Mouse (Mus musculus) C2C12 (cell line): ENCODE data around the gene Kank1. TPM values are rescaled to one million over a fixed set of nuclear protein-coding genes. Genes with fewer than 3 reads are reported as not detected.

Experiments used
- H3K27me3 ChIP-seq: one replicate; pipeline ENCODE4 v1.6.1; 2011; ENCODE audit not compliant: control insufficient read depth, insufficient read depth, insufficient read length
- H3K36me3 ChIP-seq: one replicate; pipeline ENCODE4 v1.6.1; 2011; ENCODE audit not compliant: control insufficient read depth, insufficient read depth
- H3K4me3 ChIP-seq: one replicate; pipeline ENCODE4 v1.5.1; 2011; ENCODE audit warnings: mild to moderate bottlenecking, control low read depth; ENCODE audit not compliant: poor library complexity, insufficient read depth, severe bottlenecking
- H3K79me2 ChIP-seq: one replicate; pipeline ENCODE4 v1.6.1; 2011; ENCODE audit not compliant: control insufficient read depth, insufficient read depth
- H3K79me3 ChIP-seq: one replicate; pipeline ENCODE4 v1.6.1; 2011; ENCODE audit warnings: low read depth, control low read depth
- H3ac ChIP-seq: one replicate; pipeline ENCODE3; 2011; ENCODE audit warnings: low read depth; ENCODE audit not compliant: control insufficient read depth, insufficient read length
- CEBPB ChIP-seq: IDR thresholded peaks from one replicate; pipeline ENCODE4 v1.6.1; 2011; ENCODE audit warnings: low read depth, mild to moderate bottlenecking, control low read depth, moderate library complexity
- CTCF ChIP-seq: IDR thresholded peaks from one replicate; pipeline ENCODE4 v1.5.1; 2011; ENCODE audit not compliant: control insufficient read depth, insufficient read depth, insufficient read length
- FOSL1 ChIP-seq: IDR thresholded peaks from one replicate; pipeline ENCODE4 v1.8.0; 2011; ENCODE audit warnings: mild to moderate bottlenecking, low read length; ENCODE audit not compliant: poor library complexity, insufficient read depth, severe bottlenecking
- MAX ChIP-seq: IDR thresholded peaks from one replicate; pipeline ENCODE4 v1.6.1; 2011; ENCODE audit warnings: mild to moderate bottlenecking, control low read depth
- MYOD1 ChIP-seq: IDR thresholded peaks from one replicate; pipeline ENCODE4 v1.6.1; 2011; ENCODE audit warnings: low read depth; ENCODE audit not compliant: control insufficient read depth, insufficient read length
- MYOG ChIP-seq: IDR thresholded peaks from one replicate; pipeline ENCODE4 v1.6.1; 2011; ENCODE audit not compliant: control insufficient read depth, insufficient read length; ENCODE audit errors: extremely low read depth
- USF1 ChIP-seq: IDR thresholded peaks from one replicate; pipeline ENCODE4 v1.6.1; 2011; ENCODE audit warnings: low read depth, mild to moderate bottlenecking, control low read depth, moderate library complexity
- long read RNA-seq, 2 experiments: library from polyadenylated mRNA; unstranded; transcript quantifications; one replicate each; pipeline ENCODE4 v2.0.0; 2019 to 2020
- polyA plus RNA-seq: library from polyadenylated mRNA; unstranded; fragments of >200 nt; fragmentation: generic; extraction: Trizol; gene quantifications from one replicate; pipeline ENCODE4 v1.2.1, GENCODE M21; 2012; ENCODE audit warnings: missing spikeins

Kank1 gene
- 0.49 TPM for polyA plus RNA-seq
- long read RNA-seq, experiment 1 = 0 reads
- long read RNA-seq, experiment 2, partial matches to known transcripts = 0 of 1 reads
- long read RNA-seq, experiment 2, other reads (novel, unspliced or antisense) = 1 of 1 reads

DNA sequence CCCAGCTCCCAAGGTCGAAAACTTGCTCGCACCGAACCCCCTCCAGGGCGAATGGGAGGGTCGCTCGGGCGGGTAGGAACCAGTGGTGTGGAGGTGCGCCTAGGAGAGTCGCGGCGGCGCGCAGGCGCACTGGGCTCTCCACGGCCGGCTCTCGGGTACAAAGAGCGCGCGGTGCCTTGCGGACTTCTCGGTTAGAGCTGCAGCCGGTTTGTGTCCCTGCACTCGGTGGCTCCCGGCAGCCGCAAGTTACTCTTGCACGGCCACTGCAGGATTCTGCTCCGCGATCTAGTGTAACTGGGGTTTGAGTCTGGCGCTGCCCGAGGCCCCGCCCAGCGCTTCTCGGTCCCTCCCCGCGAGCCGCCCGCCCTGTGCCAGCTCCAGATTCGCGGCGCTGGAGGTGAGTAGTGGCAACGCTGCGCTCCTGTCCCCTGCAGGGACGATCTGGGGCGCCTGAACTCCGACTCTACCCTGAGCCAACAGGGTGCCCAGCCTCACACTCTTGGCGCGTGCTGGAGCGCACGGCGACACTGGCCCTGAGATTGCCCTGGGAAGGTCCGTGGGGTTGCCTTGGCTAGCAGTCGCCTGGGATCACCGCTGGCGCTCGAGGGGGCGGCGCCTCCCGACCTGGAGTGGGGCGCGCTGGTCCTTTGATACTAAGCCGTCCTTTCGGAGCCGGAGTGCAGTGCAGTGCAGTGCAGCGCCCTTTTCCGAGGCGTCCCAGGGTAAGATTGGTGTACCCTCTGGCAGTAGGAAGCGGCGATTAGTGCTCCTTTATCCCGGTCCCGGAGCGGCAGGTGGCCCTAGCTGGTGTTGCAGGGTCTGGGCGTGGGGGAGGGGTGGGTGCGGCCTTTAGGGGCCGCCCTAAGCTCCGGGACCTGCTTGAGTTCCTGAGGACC is at the start of gene Kank1:
Gene Kank1 (plus strand): TSS at position 380 of the 896 bp plus-strand sequence.
- Histone ChIP-seq H3K79me2 (no peaks in the 10 kb centered on the region), H3K4me3 (peak within 1 kb of the TSS; percentile 6), H3K36me3 (no peaks in the 10 kb centered on the region), H3ac (no peak within 1 kb of the TSS), H3K27me3 (peaks cover 52% of the 10 kb centered on the region), H3K79me3 (no peaks in the 10 kb centered on the region)
- TF ChIP-seq MYOG (no peak), FOSL1 (no peak), MAX (no peak), USF1 (no peak), CTCF (no peak), MYOD1 (no peak), CEBPB (no peak)

GRCm38 (mm10) chr19:25187681-25188080 is 49.1 kb upstream of the Kank1 start:
- Histone ChIP-seq H3K79me3 (no peaks in the 10 kb centered on the region), H3K36me3 (peaks cover 52% of the 10 kb centered on the region)

DNA sequence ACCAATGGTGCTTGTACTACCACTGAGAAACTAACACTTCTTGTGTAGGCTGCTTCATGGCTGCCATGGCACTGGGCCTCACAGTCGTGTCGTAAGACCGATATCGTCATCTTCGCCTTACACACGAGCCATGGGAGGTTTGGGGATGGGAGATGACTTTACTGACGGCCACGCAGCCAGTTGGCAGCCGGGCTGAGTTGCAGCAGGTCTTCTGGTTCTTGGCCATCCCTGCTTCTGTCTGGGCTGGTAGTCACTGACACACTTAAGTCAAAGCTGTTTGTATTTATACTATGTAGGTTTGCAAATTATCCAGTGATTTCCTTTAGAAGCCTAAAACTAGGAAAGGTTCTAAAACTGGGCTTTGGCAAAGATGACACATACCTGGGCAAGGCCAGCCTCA is 43.0 kb upstream of the Kank1 start:
- H3K27me3 ChIP-seq = no peaks in the 10 kb centered on the region
- H3K79me2 ChIP-seq = no peaks in the 10 kb centered on the region
- no peak overlapping the region for H3ac ChIP-seq
- no peaks in the 10 kb centered on the region for H3K79me3 ChIP-seq
- peaks cover 45% of the 10 kb centered on the region for H3K36me3 ChIP-seq
- TF ChIP-seq CEBPB = no peak
- no peak for TF ChIP-seq FOSL1
- no peak for TF ChIP-seq USF1
- TF ChIP-seq CTCF = no peak
- no peak for TF ChIP-seq MYOD1
- TF ChIP-seq MAX = no peak
- no peak for TF ChIP-seq MYOG
- no peak overlapping the region for H3K4me3 ChIP-seq

More at GRCm38 (mm10) chr19:25187681-25188080, 49.1 kb upstream of the Kank1 start:
- TF ChIP-seq CEBPB (no peak), CTCF (no peak), MAX (no peak), MYOD1 (no peak), FOSL1 (no peak), MYOG (no peak), USF1 (no peak)
- no peaks in the 10 kb centered on the region for H3K27me3 ChIP-seq
- H3ac ChIP-seq = no peak overlapping the region
- no peak overlapping the region for H3K4me3 ChIP-seq
- H3K79me2 ChIP-seq = no peaks in the 10 kb centered on the region

- H3K4me3 ChIP-seq = no peak overlapping the region
- H3ac ChIP-seq = no peak overlapping the region
- no peak for TF ChIP-seq CEBPB
- TF ChIP-seq FOSL1 = no peak
- TF ChIP-seq USF1 = no peak
Measured at GRCm38 (mm10) chr19:25200081-25200860, 36.5 kb upstream of the Kank1 start.

GRCm38 (mm10) chr19:25203077-25203476 is 33.7 kb upstream of the Kank1 start:
- Histone ChIP-seq H3K79me3 (no peaks in the 10 kb centered on the region), H3K79me2 (no peaks in the 10 kb centered on the region), H3K4me3 (no peak overlapping the region), H3K27me3 (peaks cover 5% of the 10 kb centered on the region), H3K36me3 (peaks cover 9% of the 10 kb centered on the region), H3ac (no peak overlapping the region)
- TF ChIP-seq FOSL1 (no peak), CTCF (no peak), MAX (no peak), MYOD1 (no peak), MYOG (no peak), CEBPB (no peak), USF1 (no peak)

More at GRCm38 (mm10) chr19:25200081-25200860, 36.5 kb upstream of the Kank1 start:
- Histone ChIP-seq H3K27me3 (no peaks in the 10 kb centered on the region), H3K79me3 (no peaks in the 10 kb centered on the region), H3K79me2 (no peaks in the 10 kb centered on the region), H3K36me3 (peaks cover 21% of the 10 kb centered on the region)
